Mouse (Mus musculus): Measurements from ENCODE around the gene Nfasc.

- TF ChIP-seq CTCF (IDR thresholded peaks at IDR 0.05; ENCODE audit: control insufficient read depth, insufficient read depth, insufficient replicate concordance, low read depth, low read length) (no peak), POLR2A (IDR thresholded peaks at IDR 0.05; ENCODE audit: control insufficient read depth, low read depth, low read length) (no peak)
Observed at GRCm38 (mm10) chr1:132592145-132592544, 149.5 kb downstream of the Nfasc start.
